Mouse (Mus musculus): ENCODE measurements around the gene Phtf1.

The Phtf1 gene

GRCm38 (mm10) chr3:103967861-103968691 lies at the start of gene Phtf1:
Gene Phtf1, plus strand, starts transcription at chr3:103968110.
- DNase-seq (ENCODE audit: low read depth), result peak; percentile 70

DNA sequence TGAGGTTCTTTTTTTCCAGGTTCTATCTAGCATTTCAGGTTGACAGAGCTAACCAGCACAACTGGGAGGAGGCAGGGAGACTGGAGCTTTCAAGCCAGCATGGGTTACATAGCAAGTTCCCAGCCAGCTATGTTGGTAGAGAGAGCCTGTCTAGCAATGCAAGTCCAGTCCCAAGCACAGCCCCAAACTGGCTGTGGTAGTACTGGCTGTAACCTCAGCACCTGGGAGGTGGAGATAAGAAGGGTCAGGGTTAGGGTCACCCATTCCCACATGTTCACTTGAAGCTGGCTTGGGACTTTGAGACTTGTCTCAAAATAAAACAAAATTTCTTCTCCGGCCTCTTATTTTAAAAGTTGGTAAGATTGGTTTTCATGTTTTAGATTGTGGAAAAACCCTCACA lies 47.8 kb upstream of the Phtf1 start:
- DNase-seq (ENCODE audit: low read depth), result no peak

DNA sequence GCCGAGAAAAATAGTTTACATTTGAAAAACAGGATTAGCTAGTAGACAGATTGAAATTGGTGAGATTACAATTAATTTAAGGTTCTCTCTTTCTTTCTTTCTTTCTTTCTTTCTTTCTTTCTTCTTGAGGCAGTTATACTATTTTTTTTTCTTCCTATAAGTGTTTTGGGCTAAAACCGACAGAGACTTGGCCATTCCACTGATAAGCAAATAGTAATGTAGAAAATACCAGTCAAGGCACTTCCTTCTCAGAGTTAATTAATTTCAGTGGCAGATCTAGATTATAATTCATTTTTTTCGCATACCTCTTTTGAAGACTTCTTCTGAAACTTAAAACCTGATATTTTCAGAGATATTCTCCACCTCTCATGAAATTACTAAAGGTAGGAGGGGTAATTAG lies 42.6 kb upstream of the Phtf1 start:
- DNase-seq (ENCODE audit: low read depth), result no peak

DNA sequence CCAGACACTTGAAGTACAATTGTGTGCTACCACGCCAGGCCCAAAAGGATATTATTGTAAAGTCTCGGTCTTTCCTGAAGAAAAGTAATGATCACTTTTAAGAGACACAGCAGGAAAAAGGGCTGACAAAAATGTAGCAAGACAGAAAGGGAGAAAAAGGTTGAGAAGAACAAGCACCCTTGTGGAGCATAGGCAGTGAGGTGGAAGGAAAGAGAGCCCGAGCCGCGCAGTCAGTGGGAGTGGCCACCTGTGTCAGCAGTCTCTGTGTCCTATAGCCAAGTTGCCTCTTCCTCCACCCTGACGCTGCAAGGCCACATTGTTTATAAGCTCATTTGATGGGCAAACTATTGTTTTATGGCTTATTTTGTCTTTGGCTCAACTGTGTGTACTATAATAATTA lies 40.4 kb upstream of the Phtf1 start:
- no peak for DNase-seq (ENCODE audit: low read depth)

DNA sequence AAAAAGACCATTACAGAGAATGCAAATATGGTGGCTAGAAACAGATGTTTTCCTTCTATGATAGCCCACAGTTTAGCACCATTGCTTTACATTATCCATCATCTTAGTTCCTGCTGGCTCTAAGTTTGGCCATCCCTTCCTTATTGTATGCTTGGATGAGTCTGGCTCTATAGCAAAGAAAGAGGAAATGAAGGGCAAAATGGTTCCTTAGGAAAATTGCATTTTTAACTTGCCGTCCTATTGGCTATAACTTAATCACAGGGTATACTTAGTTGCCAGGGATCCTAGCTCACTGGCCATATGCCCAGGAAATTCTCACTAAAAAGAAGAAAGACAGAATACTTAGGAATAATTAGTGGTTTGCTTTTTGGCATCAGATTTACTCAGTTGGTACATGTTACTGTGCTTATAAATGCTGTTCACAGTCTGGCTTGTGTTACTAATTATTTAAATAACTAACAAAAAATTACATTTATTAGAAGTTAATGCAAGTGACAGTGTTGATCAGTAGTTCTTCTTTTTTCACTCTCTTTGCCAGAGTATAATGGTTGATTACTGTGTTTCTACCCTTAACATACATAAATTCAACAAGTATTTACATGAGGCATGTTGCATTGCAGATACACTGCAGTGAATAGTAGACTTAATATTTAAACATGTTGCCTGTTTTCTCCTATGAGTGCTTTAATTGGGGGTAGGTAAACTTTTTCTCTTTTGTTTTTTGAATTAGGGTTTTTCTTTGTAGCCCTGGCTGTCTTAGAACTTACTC lies 22.9 kb upstream of the Phtf1 start:
- no peak for DNase-seq (ENCODE audit: low read depth)

- DNase-seq (ENCODE audit: low read depth), result no peak
Measured at GRCm38 (mm10) chr3:103948666-103949065, 19.2 kb upstream of the Phtf1 start.

DNA sequence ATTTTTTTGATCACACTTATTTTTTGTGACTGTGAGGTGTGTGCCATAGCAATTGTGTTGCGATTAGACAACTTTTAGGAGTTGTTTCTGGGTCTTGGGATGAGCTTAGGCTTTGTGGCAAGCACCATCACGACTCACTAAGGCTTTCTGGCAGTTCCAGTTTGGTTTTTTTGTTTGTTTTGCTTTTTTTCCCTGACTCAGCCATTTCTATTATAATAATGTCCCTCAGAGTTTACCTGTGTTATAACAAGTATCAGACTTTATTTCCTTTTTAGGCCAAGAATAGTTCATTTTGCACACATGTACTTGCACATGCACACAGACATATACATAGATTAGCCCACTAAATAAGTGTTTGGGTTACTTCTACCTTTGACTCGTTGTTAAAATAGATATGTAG lies 7.3 kb upstream of the Phtf1 start:
- DNase-seq (ENCODE audit: low read depth), result no peak

- DNase-seq (ENCODE audit: low read depth), result no peak
Measured at GRCm38 (mm10) chr3:103967231-103967630, 679 bp upstream of the Phtf1 start.

DNA sequence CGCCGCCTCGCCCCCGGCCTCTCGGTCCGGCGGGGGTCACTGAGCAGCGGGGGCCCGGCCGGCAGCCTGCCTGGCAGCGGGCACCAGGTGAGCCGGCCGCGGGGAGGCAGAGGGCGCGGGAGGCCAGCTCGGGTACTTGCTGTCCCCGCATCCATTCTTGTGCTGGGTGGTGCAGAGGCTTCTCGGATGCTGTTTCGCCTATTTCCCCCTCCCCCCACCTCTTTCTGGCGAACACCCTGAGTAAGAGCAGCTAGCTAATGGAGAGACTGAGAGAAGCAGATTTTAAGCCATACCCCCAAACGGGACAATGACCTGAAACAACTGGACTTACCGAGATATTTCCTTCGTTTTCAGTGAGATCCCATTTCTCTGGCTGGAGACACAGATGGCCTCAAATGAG lies 791 bp downstream of the Phtf1 start:
- DNase-seq (ENCODE audit: low read depth), result no peak

GRCm38 (mm10) chr3:103971157-103971556 lies 3.2 kb downstream of the Phtf1 start:
- no peak for DNase-seq (ENCODE audit: low read depth)

DNA sequence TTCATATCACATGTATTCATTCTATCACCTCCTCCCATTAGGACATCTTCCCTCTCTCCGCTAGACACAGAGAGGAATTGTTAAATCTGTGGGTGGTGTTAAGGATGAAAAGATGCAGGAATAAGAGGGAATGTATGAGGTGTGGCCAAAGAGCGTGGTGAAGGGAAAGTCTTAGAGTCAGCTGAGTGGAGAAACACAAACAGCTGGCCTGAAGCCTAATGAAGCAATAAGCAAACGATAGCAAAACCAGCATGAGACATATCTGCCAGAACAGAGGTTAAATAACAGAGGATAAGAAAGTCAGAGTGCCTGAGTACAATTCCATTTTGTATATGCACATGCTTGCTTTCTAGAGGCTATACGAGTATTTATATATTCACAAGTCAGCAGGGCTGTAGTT lies 16.6 kb downstream of the Phtf1 start:
- DNase-seq (ENCODE audit: low read depth), result no peak

DNA sequence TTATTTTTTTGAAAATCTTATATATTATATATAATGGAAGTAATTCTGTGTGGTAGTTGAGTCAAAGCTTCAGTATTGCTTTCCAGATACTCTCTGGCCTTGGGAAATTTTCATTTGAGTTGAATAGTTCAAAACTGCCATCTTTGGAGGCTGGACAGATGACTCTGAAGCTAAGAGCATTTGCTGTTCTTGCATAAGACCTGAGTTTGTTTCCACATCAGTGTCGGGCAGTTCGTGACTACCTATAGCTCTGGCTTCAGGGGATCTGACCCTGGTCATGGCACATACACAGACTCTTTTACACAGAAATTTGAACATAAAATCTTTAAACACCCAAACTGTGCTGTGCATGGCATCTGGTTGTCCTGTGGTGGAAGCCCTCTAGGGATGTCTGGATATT lies 17.3 kb downstream of the Phtf1 start:
- DNase-seq (ENCODE audit: low read depth), result no peak

DNA sequence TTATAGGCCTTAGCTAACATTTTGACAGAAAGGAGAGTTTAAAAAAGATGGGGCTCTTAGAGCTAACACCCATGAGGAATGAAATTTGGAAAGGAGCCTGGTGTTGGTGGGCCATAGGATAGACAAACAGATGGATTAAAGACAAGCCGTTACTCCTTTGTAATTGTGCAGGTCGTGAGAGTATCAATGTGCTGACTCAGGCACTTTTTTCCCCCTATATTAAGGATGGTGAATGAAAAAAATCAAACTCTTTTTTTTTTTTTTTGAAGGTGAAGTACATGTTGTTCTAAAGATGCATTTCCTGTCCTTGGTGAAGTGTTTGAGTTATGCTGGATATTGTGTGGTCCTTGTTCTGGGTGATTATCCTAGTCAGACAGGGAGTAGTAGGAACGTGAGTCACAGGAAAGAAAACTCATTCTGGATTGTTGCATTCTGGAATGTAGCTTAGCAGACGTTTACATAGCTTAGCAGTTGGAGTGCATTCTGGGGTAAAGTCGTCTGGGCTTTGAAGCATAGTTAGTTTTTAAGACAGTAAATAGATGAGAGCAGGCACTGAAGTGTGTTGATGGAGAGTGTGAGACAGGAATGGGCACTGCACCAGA lies 20.0 kb downstream of the Phtf1 start:
- no peak for DNase-seq (ENCODE audit: low read depth)

GRCm38 (mm10) chr3:103989352-103989751 lies 21.4 kb downstream of the Phtf1 start:
- DNase-seq (ENCODE audit: low read depth), result no peak

DNA sequence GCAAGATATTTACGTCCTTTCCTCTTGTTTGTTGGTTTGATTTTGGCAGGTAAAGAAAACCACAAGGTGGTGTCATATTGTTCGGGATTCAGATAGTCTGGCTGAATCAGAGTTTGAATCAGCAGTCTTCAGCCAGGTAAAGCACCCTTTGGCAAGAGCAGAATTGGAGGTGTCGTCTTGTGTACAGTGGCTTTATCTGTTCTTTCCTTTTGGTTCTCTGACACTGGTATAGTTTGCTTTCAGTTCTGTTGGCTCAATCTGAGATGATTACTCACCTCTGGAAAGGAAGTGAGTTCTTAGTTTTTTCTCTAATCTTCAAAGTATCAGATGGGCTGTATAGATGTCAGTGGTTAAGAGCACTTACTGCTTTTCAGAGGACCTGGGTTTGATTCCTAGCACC lies 23.4 kb downstream of the Phtf1 start:
- no peak for DNase-seq (ENCODE audit: low read depth)

DNA sequence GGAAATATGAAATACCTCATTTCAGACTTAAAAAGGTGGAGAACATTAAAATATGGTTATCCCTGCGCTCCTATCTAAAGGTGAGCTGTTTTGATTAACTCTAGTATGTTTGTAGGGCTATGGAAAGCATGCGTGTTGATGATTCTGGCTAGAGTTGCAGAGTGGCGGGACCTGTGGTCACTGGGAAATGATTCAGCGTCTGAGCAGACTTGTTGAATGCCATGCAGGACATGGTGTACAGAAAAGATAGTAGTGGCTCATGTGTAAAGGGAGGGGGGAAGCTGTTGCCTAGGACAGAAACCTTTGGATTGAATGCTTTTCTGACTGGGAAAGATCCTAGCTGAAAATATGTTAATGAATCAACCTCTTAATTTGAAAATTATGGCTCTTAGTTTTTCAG lies 30.8 kb downstream of the Phtf1 start:
- no peak for DNase-seq (ENCODE audit: low read depth)

- DNase-seq (ENCODE audit: low read depth), result no peak
Measured at GRCm38 (mm10) chr3:104006896-104007466, 39.1 kb downstream of the Phtf1 start.

GRCm38 (mm10) chr3:104007479-104007878 lies 39.6 kb downstream of the Phtf1 start:
- no peak for DNase-seq (ENCODE audit: low read depth)

GRCm38 (mm10) chr3:104009924-104010662 lies 42.2 kb downstream of the Phtf1 start:
- DNase-seq (ENCODE audit: low read depth), result no peak

GRCm38 (mm10) chr3:104011972-104012371 lies 44.1 kb downstream of the Phtf1 start:
- DNase-seq (ENCODE audit: low read depth), result no peak

DNA sequence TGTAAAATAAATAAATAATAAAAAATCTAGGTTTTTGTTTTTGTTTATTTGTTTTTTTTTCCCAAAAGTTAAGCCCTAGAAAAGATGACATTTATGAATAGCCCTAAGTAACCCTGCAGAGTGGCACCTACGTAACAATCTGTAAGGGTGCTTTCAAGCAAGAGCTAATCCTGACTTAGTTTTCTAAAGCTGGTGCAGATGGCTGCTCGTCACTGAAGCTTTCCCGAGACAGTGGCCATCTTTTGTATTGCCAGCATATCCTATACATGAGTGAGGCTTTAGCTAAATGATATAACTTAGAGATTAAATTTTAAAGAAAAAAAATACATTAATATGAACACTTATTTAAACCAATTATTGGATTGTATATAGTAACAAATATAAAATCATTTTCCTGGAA lies 50.0 kb downstream of the Phtf1 start:
- DNase-seq (ENCODE audit: low read depth), result no peak

- peak; percentile 14 for DNase-seq (ENCODE audit: low read depth)
Measured at GRCm38 (mm10) chr3:104019453-104019852, 51.5 kb downstream of the Phtf1 start.
